Mouse (Mus musculus): ENCODE results near the gene Kremen2. TPM values are rescaled to one million over a fixed set of nuclear protein-coding genes. Genes with fewer than 3 reads are reported as not detected.
A peak's percentile ranks its signal among the peaks of the same experiment; 100 is the strongest.

The Kremen2 gene
- polyA plus RNA-seq, 1 experiment from 2014 or later, result 0.41 TPM

- DNase-seq (ENCODE audit: low spot score), result no peak
- Histone ChIP-seq H3K36me3 (ENCODE audit: insufficient read depth, low read length) (no peaks in the 10 kb centered on the region), H3K9me3 (ENCODE audit: low read length) (no peaks in the 10 kb centered on the region), H3K4me2 (replicated peaks; ENCODE audit: low read depth, low read length) (no peak overlapping the region), H3K4me1 (ENCODE audit: insufficient read depth, low read depth, low read length) (peaks cover 3% of the 10 kb centered on the region; the same call in 1 of the 2 replicates), H3K9ac (replicated peaks; ENCODE audit: low read depth) (no peak overlapping the region), H3K27me3 (replicated peaks; ENCODE audit: insufficient read depth, low read length) (no peaks in the 10 kb centered on the region), H3K4me3 (ENCODE audit: low read depth, low read length) (no peak overlapping the region), H3K27ac (ENCODE audit: low read length) (no peak overlapping the region)
- WGBS, result 44% methylated on average over 1 of the region's 1 CpGs
- TF ChIP-seq EP300 (IDR thresholded peaks at IDR 0.05) (no peak), CTCF (IDR thresholded peaks at IDR 0.05) (no peak)
- no peak for ATAC-seq
These were observed 15.2 kb downstream of the Kremen2 start for GRCm38 (mm10) chr17:23730441-23730840.

- H3K4me3 ChIP-seq (ENCODE audit: low read depth, low read length), result peak overlapping the region; percentile 81
- peak overlapping the region; percentile 88 for H3K4me2 ChIP-seq (replicated peaks; ENCODE audit: low read depth, low read length)
- WGBS, result under 1% methylated on average over 20 of the region's 20 CpGs
- H3K27ac ChIP-seq (ENCODE audit: low read length), result peak overlapping the region; percentile 84
- H3K9ac ChIP-seq (replicated peaks; ENCODE audit: low read depth), result peak overlapping the region; percentile 36; the same call in 1 of the 2 replicates
- H3K9me3 ChIP-seq (ENCODE audit: low read length), result no peaks in the 10 kb centered on the region
- H3K36me3 ChIP-seq (ENCODE audit: insufficient read depth, low read length), result no peaks in the 10 kb centered on the region
- TF ChIP-seq EP300 (IDR thresholded peaks at IDR 0.05) (peak; percentile 37; the same call in 1 of the 2 replicates), CTCF (IDR thresholded peaks at IDR 0.05) (peak; percentile 60)
- ATAC-seq, result peak; percentile 93
- no peaks in the 10 kb centered on the region for H3K27me3 ChIP-seq (replicated peaks; ENCODE audit: insufficient read depth, low read length)
- peak; percentile 97 for DNase-seq (ENCODE audit: low spot score)
- peaks cover 3% of the 10 kb centered on the region; the same call in 1 of the 2 replicates for H3K4me1 ChIP-seq (ENCODE audit: insufficient read depth, low read depth, low read length)
These were observed 18.9 kb downstream of the Kremen2 start for GRCm38 (mm10) chr17:23726758-23727142.

DNA sequence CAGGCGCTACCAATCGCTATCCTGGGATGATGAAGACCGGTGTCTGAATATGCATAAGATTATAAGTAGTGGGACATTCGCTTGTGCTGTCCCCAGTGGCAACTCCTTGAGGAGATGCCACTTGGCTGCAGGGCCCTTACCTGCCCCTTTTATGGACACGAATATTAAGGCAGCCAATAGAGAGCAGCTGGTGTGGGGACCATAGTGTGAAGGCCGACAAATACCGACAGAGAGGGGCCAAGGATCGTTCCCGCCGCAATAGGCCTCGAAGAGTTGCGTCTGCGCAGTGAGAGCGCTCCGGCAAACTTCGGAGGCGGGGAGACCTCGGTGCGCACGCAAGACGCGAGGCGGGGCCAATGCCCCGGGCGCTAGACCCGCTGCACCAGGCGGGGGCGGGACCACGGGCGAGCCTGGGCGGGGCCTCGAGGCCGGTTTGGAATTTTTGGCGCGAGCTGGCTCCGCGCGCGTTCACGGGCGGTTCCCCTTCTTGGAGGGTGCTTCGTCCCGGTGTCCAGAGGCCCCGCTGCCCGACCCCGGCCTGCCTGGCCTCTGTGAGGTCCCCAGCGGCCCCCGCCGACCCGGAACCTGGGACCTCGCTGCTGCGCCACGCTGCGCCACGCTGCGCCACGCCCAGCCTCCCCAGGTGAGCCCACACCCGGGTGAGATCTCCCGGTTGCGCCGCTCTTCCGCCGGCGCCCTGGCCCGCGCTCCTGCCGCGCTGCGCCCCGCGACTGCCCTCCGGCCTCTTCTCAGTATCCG lies 19.5 kb downstream of the Kremen2 start, which contains the start of gene Pkmyt1:
Gene Pkmyt1 (plus strand): TSS at position 338 of the 759 bp plus-strand sequence.
- Histone ChIP-seq H3K4me3 (ENCODE audit: low read depth, low read length) (peak within 1 kb of the TSS; percentile 81), H3K27me3 (replicated peaks; ENCODE audit: insufficient read depth, low read length) (no peaks in the 10 kb centered on the region), H3K4me1 (ENCODE audit: insufficient read depth, low read depth, low read length) (peaks cover 3% of the 10 kb centered on the region; the same call in 1 of the 2 replicates), H3K9me3 (ENCODE audit: low read length) (no peaks in the 10 kb centered on the region), H3K27ac (ENCODE audit: low read length) (peak within 1 kb of the TSS; percentile 84), H3K9ac (replicated peaks; ENCODE audit: low read depth) (peak within 1 kb of the TSS; percentile 36; the same call in 1 of the 2 replicates), H3K4me2 (replicated peaks; ENCODE audit: low read depth, low read length) (peak within 1 kb of the TSS; percentile 88), H3K36me3 (ENCODE audit: insufficient read depth, low read length) (no peaks in the 10 kb centered on the region)
- 2% methylated on average over 52 of the region's 73 CpGs for WGBS
- TF ChIP-seq EP300 (IDR thresholded peaks at IDR 0.05), result no peak
- peak; percentile 18; the same call in 1 of the 2 replicates for TF ChIP-seq CTCF (IDR thresholded peaks at IDR 0.05)
- DNase-seq (ENCODE audit: low spot score), result peak; percentile 96
- peak; percentile 95 for ATAC-seq

GRCm38 (mm10) chr17:23725477-23725876 lies 20.2 kb downstream of the Kremen2 start:
- H3K27ac ChIP-seq (ENCODE audit: low read length), result peak overlapping the region; percentile 84; the same call in 1 of the 2 replicates
- peak overlapping the region; percentile 88 for H3K4me2 ChIP-seq (replicated peaks; ENCODE audit: low read depth, low read length)
- H3K4me1 ChIP-seq (ENCODE audit: insufficient read depth, low read depth, low read length), result peaks cover 3% of the 10 kb centered on the region; the same call in 1 of the 2 replicates
- TF ChIP-seq CTCF (IDR thresholded peaks at IDR 0.05) (no peak), EP300 (IDR thresholded peaks at IDR 0.05) (no peak)
- ATAC-seq (no peak), DNase-seq (ENCODE audit: low spot score) (peak; percentile 37)
- peak overlapping the region; percentile 13; the same call in 1 of the 2 replicates for H3K9ac ChIP-seq (replicated peaks; ENCODE audit: low read depth)
- H3K36me3 ChIP-seq (ENCODE audit: insufficient read depth, low read length), result no peaks in the 10 kb centered on the region
- H3K27me3 ChIP-seq (replicated peaks; ENCODE audit: insufficient read depth, low read length), result no peaks in the 10 kb centered on the region
- no peaks in the 10 kb centered on the region for H3K9me3 ChIP-seq (ENCODE audit: low read length)
- H3K4me3 ChIP-seq (ENCODE audit: low read depth, low read length), result peak overlapping the region; percentile 81; the same call in 1 of the 2 replicates
- WGBS, result 36% methylated on average over 4 of the region's 4 CpGs

GRCm38 (mm10) chr17:23722376-23723125 lies 23.1 kb downstream of the Kremen2 start, which contains the start of gene 1520401A03Rik:
1520401A03Rik (minus strand) TSS chr17:23722783.
- ATAC-seq (no peak), DNase-seq (ENCODE audit: low spot score) (no peak)
- 54% methylated on average over 7 of the region's 7 CpGs for WGBS
- Histone ChIP-seq H3K27me3 (replicated peaks; ENCODE audit: insufficient read depth, low read length) (no peaks in the 10 kb centered on the region), H3K9ac (replicated peaks; ENCODE audit: low read depth) (no peak within 1 kb of the TSS), H3K9me3 (ENCODE audit: low read length) (no peaks in the 10 kb centered on the region), H3K4me3 (ENCODE audit: low read depth, low read length) (no peak within 1 kb of the TSS), H3K36me3 (ENCODE audit: insufficient read depth, low read length) (no peaks in the 10 kb centered on the region), H3K4me1 (ENCODE audit: insufficient read depth, low read depth, low read length) (peaks cover 3% of the 10 kb centered on the region; the same call in 1 of the 2 replicates), H3K4me2 (replicated peaks; ENCODE audit: low read depth, low read length) (no peak within 1 kb of the TSS), H3K27ac (ENCODE audit: low read length) (no peak within 1 kb of the TSS)
- no peak for TF ChIP-seq CTCF (IDR thresholded peaks at IDR 0.05)
- no peak for TF ChIP-seq EP300 (IDR thresholded peaks at IDR 0.05)

DNA sequence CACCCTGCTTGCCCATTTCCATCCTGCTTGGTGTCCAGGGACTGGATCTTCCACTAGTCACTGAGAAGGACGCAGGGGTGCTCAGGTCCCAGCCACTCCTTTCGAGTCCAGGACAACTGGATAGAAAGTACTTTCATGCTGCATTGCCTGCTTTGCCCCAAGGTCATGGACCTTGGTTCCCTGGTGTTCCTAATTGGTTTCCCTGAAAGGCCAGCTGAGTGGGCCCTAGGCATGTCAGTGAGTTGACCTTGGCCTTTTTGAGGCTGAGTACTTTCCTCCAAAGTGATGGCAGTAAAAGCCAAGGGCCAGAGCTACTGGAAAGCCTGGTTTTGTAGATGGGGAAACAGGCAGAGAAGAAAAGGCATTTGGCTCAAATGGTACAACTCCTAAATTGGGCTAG lies 23.7 kb downstream of the Kremen2 start:
- DNase-seq (ENCODE audit: low spot score) (no peak), ATAC-seq (no peak)
- Histone ChIP-seq H3K9ac (replicated peaks; ENCODE audit: low read depth) (no peak overlapping the region), H3K4me2 (replicated peaks; ENCODE audit: low read depth, low read length) (no peak overlapping the region), H3K27me3 (replicated peaks; ENCODE audit: insufficient read depth, low read length) (no peaks in the 10 kb centered on the region), H3K9me3 (ENCODE audit: low read length) (no peaks in the 10 kb centered on the region), H3K36me3 (ENCODE audit: insufficient read depth, low read length) (no peaks in the 10 kb centered on the region), H3K4me1 (ENCODE audit: insufficient read depth, low read depth, low read length) (no peaks in the 10 kb centered on the region; the same call in 1 of the 2 replicates), H3K4me3 (ENCODE audit: low read depth, low read length) (no peak overlapping the region), H3K27ac (ENCODE audit: low read length) (no peak overlapping the region)
- 91% methylated on average over 2 of the region's 2 CpGs for WGBS
- no peak for TF ChIP-seq CTCF (IDR thresholded peaks at IDR 0.05)
